Mouse (Mus musculus) kidney, postnatal 4 days (tissue): ENCODE measurements around the gene Scgb1c1.

ENCODE experiments used
- DNase-seq, 2 experiments: peaks; one replicate each; pipeline ENCODE4 v3.0.0; 2021; ENCODE audit warnings: mixed read lengths in 2 of 2

Scgb1c1 gene

DNA sequence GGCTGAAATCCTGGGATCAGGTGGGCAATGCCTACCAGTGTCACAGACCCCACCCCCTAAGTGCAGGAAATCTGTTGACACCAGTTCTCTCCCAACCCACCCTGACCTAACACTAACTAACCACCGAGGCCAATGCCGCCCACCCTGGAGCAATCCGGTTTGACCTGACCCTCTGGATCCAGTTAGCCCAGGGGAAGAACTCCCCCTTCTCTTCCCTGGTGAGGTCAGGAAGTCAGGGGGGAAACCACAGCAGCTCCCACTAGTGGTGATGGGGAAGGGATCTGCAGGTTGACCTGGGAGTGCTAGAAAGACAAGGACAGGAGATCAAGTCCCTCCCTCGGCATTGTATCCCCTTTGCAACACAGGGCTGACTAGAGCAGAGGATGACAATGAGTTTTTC, 336 bp downstream of the Scgb1c1 start:
- no peak for DNase-seq

DNA sequence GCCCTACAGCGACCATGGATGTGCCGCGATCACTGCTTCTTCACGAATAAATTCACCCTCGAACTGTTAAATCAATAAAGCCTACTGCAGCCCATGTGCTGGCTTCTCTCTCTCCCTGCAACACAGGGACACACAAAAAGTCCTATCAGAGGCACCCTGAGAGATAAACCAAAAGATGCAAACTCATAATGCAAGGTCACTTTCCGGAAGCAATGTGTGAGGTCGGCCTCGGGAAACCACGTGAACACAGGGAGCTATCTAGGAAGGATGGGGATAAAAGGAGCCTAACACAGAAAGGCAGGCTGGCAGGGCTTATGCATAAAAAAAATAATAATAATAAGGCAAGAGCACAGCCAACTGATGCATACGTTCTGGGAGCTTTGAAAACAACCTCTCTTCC, 1.3 kb downstream of the Scgb1c1 start:
- no peak for DNase-seq

DNA sequence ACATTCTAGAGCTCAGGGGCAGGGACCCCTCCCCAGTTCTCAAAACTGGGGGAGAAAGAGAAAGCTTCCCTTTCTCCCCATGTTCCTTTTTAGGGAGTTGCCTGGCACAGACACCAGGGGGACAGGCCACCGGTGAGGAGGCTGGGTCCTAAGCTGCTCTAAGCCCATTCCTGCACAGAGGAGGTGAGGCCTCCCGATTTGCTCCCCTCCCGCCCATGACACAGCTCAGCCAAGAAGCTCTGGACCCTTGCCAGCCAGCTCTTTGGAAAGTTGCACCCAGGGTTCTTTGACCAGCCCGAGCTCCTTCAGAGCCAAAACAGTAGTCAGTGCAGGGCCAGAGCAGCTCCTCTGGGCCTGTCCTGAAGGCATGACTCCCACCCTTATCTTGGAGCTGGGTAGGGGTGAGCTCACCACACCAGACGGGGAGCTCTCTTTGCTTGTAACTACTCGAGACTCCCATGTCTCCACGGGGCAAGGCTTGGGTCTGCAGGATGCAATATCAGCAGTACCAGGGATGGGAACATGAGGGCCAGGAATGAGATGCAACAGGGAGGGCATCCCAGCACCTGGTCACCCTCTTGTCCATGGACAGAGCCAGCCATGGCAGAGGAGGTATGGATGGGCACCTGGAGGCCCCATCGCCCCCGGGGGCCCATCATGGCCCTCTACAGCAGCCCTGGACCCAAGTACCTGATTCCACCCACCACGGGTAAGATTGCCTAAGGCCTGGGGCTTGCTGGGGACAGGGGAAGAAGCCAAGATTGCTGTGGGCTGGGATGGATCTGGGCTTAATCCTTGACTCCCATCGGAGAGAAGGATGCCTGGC, 2.6 kb downstream of the Scgb1c1 start, which contains the start of gene Odf3:
Gene Odf3 (plus strand): TSS at position 51 of the 826 bp plus-strand sequence.
- DNase-seq: peak; percentile 39 to 43

DNA sequence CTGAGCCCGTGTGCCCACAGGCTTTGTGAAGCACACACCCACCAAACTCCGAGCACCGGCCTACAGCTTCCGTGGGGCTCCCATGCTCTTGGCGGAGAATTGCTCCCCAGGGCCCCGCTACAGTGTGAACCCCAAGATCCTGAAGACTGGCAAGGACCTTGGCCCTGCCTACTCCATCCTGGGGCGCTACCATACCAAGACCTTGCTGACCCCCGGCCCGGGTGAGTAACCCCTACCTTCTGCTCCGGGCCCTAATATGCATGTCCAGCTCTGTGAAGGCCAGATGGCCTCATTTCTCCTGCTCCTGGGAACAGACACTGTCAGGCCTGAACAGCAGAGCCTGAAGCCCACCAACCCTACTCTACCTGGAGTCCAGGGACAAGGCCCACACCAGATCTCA, 3.2 kb downstream of the Scgb1c1 start:
- no peak for DNase-seq

DNA sequence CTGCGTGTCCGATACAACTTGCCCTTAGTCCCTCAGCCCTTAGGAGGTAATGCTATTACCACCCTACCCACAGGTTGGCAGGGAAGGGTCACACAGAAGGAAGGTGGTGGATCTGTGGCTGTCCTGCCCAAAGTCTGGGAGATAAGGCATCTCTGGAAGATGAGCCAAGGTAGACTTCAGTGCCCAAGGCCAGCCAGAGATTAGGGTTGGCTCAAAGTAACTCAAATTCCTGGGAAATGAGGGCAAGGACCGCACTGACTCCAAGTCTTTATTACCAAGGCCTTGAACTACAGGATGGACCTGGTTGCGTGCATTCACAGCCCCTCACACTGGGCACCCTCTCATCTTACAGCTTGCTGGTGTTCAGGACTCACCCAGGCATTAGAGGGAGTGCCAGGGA, 6.6 kb downstream of the Scgb1c1 start:
- DNase-seq: no peak

DNA sequence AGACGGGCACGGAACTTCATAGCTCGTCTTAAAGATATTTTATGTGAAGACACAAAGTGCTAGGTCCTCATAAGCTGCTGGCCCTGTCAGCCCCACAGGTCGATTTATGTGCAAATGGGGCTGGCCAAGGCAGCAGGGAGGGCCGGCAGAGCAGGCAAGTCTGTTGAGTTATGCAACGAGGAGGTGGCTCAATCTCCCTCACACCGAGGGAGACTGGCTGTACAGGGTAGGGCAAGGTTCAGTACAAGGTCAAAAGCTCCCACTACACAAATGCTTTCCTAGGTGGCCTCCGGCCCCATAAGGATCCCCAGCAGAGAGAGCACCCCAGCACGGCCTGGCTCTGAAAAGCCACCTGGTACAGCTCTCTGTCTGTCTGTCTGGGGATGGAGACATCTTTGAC, 8.0 kb downstream of the Scgb1c1 start:
- no peak for DNase-seq

DNA sequence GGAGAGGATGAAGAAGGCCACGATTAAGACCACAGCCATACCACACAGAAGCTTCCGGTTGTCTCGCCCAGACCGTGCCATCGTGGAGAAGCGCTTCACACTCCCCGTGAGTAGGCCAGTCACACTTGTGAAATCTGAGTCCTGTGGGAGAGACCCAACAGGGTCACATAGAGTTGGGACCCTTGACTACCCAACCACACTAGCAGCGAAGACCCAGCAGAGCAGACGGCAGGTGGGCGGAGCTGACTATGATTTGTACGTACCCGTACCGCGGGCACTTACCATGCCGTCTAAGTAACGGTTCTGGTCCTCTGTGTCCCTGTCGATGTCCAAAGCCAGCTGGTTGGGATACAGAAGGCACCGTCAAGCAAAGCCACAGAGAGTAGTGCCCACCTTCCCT, 9.1 kb downstream of the Scgb1c1 start:
- no peak for DNase-seq

DNA sequence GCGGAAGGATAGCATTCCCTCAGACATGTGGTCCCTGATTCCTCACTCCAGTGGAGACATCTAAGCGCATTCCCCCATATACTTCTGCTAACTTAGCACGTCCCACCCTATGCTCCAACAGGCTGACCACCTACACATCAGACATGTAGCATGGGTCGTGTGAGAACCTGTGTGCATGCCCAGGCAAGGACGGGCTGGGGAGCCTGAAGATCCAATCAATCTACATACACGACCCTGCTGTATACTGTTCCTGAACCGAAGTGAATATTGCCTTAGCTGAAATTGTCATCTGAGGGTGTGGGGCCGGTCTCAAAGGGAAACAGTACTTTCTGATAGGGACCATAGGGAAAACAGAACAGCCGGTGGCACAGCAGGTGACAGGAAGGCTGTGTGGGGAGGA, 9.8 kb downstream of the Scgb1c1 start:
- no peak for DNase-seq

DNA sequence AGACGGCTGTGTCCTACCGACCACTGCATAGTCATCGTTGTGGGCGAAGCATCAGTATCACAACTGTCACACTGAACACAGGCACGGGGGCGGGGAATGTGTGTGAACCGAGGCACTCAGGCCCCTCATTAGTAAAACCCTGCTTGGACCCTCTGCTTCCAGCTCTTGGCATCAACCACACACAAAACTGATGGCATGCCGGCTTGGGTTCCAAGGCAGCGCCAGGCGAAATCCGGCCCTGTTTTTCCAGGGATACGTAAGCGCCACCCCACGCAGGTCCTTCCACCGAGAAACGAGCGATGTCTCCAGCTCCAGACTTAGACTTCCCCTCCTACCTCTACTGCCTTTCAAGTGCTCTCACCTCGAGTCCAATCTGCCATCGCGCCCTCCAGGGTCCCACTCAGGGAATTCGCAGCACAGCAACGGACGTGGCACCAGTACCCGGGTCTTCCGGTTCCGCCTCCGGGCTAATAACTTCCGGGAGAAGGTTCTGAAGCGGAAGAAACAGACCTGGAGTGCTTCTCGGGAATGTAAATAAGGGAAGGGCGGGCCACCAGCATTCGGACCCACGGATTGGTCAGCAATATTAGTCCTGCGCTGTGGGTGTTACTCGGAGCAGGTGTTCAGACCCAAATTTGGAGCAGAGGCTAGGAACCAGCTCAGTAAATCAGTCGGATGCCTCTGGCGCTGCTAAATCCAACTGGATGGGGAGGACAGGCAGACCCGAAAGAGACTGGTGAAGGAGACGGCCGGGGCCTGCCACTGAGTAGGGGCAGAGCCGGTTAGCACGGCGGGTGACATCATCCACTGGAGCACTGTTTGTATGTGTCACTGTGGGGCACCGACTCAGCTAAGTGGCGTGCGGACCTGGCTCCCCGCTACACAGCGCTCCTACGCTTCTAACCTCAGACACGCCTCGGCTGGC, 10.8 kb downstream of the Scgb1c1 start, which contains the start of gene Gm45785:
Gene Gm45785 (minus strand): TSS at position 472 of the 925 bp plus-strand sequence.
- DNase-seq: peak; percentile 85 to 90

DNA sequence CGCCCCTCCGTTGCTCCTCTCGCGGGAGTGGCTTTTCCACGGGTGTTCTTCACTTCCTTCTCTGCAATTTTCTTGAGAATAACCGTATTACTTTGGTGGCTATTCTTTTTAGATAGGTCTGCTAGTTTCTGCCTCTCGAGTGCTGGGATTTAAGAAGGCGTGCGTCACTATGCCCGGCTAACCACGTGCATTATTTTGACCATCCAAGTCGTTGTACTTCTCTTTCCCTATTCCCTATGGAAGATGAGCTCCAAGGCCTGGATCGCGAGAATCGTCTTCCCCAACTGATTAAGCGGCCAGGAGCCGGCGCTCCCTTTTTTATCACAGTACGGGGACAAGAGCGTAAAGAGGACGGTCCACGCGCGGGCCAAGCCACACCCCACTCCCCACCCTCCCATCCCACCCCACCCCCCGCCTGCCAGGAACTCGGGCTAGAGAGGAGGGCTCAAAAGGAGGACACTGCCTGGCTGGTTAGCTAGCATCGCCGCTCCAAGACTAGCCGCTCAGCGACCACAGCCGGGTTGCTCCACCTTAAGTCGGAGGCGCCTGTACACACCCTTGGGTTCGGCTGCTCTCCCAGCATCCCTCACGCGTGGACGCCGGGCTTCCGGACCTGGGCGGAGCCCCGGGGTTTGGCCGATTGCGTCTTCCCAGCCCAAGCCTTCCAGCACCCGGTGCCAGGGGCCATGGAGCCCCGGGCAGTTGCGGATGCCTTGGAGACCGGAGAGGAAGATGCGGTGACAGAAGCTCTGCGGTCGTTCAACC, 11.6 kb downstream of the Scgb1c1 start, which contains the start of gene Ric8a:
Gene Ric8a (plus strand): TSS at position 173 of the 765 bp plus-strand sequence.
- DNase-seq: peak; percentile 89 to 93

DNA sequence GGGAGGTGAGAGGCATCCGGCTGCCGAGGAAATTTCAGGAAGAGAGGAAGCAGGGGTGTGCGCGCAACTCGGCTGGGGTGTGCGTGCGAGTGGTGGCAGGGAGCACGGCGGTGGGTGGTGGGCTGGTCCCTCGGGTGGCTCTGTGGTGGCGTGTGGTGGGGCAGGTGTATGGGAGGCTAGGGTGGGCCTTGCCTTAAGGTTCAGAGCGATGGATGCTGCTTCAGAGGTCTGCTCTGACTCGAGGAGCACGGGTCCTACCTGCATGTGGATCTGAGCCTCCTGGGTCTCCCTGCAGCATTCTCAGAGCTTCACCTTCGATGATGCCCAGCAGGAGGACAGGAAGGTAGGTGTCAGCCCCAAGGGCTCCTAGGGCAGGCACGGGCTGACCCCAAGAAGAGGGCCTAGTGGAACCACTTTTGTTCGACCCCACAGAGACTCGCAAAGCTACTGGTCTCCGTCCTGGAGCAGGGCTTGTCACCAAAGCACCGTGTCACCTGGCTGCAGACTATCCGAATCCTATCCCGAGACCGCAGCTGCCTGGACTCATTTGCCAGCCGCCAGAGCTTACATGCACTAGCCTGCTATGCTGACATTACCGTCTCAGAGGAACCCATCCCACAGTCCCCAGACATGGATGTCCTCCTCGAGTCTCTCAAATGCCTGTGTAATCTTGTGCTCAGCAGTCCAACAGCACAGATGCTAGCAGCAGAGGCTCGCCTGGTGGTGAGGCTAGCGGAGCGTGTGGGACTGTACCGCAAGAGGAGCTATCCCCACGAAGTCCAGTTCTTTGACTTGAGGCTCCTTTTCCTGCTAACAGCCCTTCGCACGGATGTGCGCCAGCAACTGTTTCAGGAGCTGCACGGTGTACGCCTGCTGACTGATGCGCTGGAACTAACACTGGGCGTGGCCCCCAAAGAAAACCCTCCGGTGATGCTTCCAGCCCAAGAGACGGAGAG, 12.5 kb downstream of the Scgb1c1 start, which contains the start of gene Bet1l:
Gene Bet1l (minus strand): TSS at position 28 of the 956 bp plus-strand sequence.
- peak in 1 of 2 experiments; percentile 43 for DNase-seq

DNA sequence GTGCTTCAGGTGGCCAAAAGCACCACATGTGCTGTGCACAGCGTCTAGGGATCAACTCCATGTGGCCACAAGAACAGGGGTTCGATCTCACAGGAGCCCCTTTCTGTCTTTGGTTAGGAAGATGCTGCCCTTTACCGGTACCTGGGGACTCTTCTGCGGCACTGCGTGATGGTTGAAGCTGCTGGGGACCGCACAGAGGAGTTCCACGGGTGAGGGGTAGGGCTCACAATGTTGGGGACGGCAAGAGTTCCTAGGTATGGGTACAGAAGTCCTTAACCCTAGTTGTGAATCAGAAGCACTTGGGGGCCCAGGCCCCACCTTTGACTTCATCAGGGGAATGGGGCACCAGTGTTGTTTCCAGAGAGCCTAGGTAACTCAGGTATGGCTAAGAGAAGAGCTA, 13.4 kb downstream of the Scgb1c1 start:
- no peak for DNase-seq

DNA sequence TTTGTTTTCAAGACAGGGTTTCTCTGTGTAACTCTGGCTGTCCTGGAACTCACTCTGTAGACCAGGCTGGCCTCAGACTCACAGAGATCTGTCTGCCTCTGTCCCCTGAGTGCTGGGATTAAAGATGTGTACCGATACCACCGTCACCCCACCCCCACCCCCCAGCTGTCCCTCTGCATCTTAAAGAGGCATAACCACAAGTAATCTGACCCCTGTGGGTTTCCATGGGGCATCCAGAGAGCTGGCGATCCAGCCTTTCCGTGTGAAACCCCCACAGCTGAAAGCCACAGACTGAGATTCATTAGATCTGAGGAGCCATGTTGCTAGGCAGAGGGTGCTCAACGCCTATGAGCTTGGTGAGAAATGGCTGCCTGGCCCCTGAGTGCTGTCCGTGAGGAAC, 14.7 kb downstream of the Scgb1c1 start:
- DNase-seq: no peak

DNA sequence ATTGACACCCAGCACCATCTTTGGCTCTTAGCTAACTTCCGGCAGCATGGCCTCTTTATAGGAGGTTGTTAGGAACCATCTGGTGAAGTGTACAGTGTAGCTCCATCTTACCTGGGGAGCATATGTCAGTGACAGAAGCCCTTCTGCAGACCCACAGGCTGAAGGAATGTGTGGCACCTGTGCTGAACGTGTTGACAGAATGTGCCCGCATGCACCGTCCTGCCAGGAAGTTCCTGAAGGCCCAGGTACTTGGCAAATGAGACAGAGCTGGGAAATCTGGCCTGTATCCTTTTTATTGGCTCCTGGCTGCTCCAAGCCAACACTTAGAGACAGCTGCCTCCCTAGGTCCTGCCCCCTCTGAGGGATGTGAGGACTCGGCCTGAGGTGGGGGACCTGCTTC, 15.4 kb downstream of the Scgb1c1 start:
- no peak for DNase-seq

DNA sequence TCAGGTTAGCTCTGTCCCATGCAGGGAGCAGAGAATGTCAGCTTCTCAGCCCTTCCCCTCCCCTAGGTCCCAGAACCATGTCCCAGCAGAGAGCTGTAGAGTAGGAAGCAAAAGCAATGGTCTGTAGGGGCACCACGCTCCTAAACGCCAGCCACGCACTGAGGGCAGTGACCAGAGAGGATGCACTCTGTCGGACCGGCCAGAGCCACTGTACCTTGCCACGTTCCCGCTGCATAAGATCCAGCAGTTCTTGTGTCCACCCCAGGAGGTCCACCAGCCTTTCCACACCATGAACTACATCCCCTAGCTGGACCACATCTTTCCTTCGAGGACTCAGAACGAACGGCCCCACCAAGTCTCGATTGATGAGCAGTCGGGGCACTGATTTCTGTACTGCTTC, 19.4 kb downstream of the Scgb1c1 start:
- no peak for DNase-seq

DNA sequence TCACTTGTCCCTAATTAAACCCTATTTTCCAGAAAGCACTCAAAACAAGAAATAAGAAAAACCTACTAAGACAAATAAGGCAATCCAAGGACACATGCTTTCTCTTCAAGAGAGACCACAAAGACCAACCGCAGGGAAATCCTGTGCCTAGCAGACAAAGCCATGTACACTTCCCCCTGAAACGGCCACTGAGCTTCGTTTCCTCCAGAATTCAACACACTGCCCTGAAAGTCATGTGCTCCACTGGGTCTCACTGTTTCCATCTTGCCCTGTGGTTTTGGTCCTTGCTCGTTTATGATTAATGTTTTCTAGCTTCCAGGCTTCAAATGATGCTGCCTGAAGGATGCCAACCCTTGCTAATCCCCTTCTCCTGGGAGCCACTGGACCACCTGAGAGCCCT, 28.9 kb downstream of the Scgb1c1 start:
- no peak for DNase-seq

DNA sequence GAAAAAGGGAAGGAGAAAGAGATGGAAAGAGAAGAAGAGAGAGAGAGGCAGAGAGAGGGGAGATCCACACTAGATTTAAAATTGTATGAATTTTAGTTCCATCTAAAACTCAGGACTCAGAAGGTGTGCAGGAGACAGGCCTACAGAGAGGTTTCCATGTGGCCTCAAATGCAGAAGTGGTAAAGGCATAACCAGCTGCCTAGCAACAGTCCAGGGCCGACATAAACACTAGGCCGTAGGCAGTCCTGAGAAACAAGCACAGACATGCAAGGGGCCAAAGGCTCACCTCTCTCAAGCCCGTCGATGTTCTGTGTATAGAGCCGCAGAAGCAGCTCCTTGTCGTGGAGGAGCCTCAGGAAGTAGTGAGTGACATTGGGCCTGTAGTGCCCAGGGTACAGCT, 32.0 kb downstream of the Scgb1c1 start:
- DNase-seq: no peak

DNA sequence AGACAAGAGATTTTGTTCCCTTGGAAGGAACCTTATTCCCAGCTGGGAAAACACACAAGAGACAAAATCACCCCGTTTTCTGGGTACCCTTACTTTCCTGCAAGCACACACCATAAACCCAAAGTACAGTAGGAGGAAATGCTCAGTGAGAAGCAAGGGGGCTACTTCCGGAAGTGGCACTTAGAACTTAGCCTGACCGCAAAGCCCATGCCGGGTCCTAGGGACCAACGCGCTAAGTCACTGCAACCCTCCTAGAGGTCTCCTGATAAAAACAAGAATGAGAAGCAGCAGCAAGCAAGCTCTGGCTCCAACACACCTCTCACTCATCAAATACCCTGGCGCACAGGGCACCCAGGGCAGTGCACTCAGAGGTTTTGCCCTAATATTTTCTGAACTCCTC, 34.0 kb downstream of the Scgb1c1 start:
- DNase-seq: no peak

DNA sequence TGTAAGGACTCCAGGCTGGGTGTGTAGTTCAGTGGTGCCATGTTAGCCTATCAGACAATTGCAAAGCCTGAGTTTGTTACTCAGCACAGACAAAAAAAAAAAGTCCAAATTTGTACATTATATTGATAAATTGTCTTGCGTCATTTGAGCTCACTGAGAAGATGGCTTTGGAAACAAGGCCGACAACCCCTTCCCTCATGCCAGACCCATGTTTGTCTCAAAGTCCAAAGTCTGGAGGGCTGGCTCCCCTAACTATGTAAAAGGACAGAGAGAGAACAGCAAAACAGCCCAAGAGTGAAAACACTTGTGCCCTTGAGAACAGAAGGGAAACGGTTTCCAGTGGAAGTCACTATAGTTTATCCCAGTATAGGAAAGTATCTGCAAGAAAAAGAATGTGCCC, 35.1 kb downstream of the Scgb1c1 start:
- peak in 1 of 2 experiments; percentile 37 for DNase-seq

DNA sequence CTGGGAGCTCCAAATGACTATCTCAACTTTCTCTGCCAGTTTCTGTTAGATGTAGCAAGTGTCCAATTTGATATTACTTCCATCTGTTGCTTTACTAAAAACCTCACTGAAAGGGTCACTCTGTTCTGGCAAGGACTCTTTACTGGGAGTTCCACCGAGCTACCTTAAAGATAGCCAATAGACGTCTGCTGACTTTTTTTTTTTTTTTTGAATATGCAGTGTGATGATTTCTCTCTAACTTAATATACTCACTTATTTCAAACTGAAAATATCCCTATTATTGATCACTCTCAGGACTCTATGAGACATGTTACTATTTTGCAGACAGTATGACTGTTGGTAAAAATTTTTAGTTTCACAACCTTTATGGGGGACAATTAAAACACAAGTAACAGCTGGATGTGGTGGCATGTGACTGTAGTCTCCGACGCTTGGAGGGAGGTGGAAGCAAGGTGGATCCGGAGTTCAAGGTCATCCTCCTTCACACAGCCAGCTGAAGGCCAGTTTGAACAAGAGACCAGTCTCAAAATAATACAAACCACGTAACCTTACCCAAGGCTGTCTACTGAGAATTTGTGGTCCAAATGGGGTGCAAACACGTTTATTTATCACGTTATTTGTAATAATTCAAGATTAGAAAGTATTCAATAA, 35.6 kb downstream of the Scgb1c1 start:
- DNase-seq: peak in 1 of 2 experiments; percentile 24
